Mouse (Mus musculus) hindbrain, embryonic 16.5 days (tissue): ENCODE measurements around the gene Srpk2. TPM values are rescaled to one million over a fixed set of nuclear protein-coding genes. Genes with fewer than 3 reads are reported as not detected.
A peak's percentile ranks its signal among the peaks of the same experiment; 100 is the strongest.
"Not testable (repeated sequence)": the region's sequence is repeated elsewhere in the genome, so short reads cannot be mapped to it uniquely, and the experiment has no call there.

Source experiments
- ATAC-seq: fragments of 200-750 bp; cut with Nextera tagmentation; 2 replicates; pipeline ENCODE4 v1.8.0; 2017; ENCODE audit warnings: moderate TSS enrichment, moderate library complexity
- H3K27ac ChIP-seq: fragments of 300-500 bp; sonication (generic); 2 replicates; pipeline ENCODE4 v1.5.1; 2014; ENCODE audit warnings: low read depth, mild to moderate bottlenecking, control low read depth, low read length, moderate library complexity
- H3K27me3 ChIP-seq: fragments of 300-500 bp; sonication (generic); replicated peaks from 2 replicates; pipeline ENCODE4 v1.6.1; 2014; ENCODE audit warnings: low read length; ENCODE audit not compliant: control insufficient read depth, insufficient read depth
- H3K36me3 ChIP-seq: fragments of 300-500 bp; sonication (generic); 2 replicates; pipeline ENCODE4 v1.6.1; 2014; ENCODE audit warnings: mild to moderate bottlenecking, low read length, moderate library complexity, mixed read lengths; ENCODE audit not compliant: control insufficient read depth, insufficient read depth
- H3K4me1 ChIP-seq: fragments of 300-500 bp; sonication (generic); 2 replicates; pipeline ENCODE4 v1.6.1; 2014; ENCODE audit warnings: low read depth, low read length; ENCODE audit not compliant: control insufficient read depth, insufficient read depth
- H3K4me2 ChIP-seq: fragments of 300-500 bp; sonication (generic); 2 replicates; pipeline ENCODE4 v1.6.1; 2014; ENCODE audit warnings: mild to moderate bottlenecking, low read length, control low read depth, moderate library complexity
- H3K4me3 ChIP-seq: fragments of 300-500 bp; sonication (generic); 2 replicates; pipeline ENCODE4 v1.5.1; 2014; ENCODE audit warnings: mild to moderate bottlenecking, low read length, control low read depth, moderate library complexity
- H3K9ac ChIP-seq: fragments of 300-500 bp; sonication (generic); 2 replicates; pipeline ENCODE4 v1.6.1; 2014; ENCODE audit warnings: low read depth, mild to moderate bottlenecking, control low read depth, low read length, moderate library complexity
- H3K9me3 ChIP-seq: fragments of 300-500 bp; sonication (generic); 2 replicates; pipeline ENCODE4 v1.6.1; 2014; ENCODE audit warnings: mild to moderate bottlenecking, low read length, moderate library complexity; ENCODE audit not compliant: control insufficient read depth
- WGBS: fragments of 180-500 bp; shearing (Covaris S2); extraction: QIAGEN DNeasy Blood & Tissue Kit; methylation state at CpG from one replicate; pipeline ENCODE4 v1.1.7; 2014; 5-methylcytosine and 5-hydroxymethylcytosine counted together
- polyA plus RNA-seq: library from polyadenylated mRNA; unstranded; fragments of >200 nt; fragmentation: Nextera tagmentation; extraction: Ambion mirVana; gene quantifications from 2 replicates; pipeline ENCODE4 v1.2.1, GENCODE M21; 2015

Gene Srpk2
- polyA plus RNA-seq, 1 experiment from 2014 or later, result 108 TPM

GRCm38 (mm10) chr5:23566382-23566781 is 118.0 kb downstream of the Srpk2 start:
- H3K9me3 ChIP-seq, result no peaks in the 10 kb centered on the region
- no peak overlapping the region for H3K4me3 ChIP-seq
- H3K9ac ChIP-seq, result no peak overlapping the region
- no peaks in the 10 kb centered on the region for H3K4me1 ChIP-seq
- H3K27me3 ChIP-seq, result no peaks in the 10 kb centered on the region
- no peak overlapping the region for H3K27ac ChIP-seq
- H3K4me2 ChIP-seq, result no peak overlapping the region
- H3K36me3 ChIP-seq, result no peaks in the 10 kb centered on the region
- ATAC-seq, result no peak
- 92% methylated on average over 6 of the region's 6 CpGs for WGBS

GRCm38 (mm10) chr5:23562278-23563060 is 121.9 kb downstream of the Srpk2 start:
- ATAC-seq, result no peak
- 84% methylated on average over 4 of the region's 4 CpGs for WGBS
- H3K9ac ChIP-seq, result no peak overlapping the region
- H3K9me3 ChIP-seq, result no peaks in the 10 kb centered on the region
- no peak overlapping the region for H3K4me3 ChIP-seq
- H3K27me3 ChIP-seq, result no peaks in the 10 kb centered on the region
- no peak overlapping the region for H3K27ac ChIP-seq
- no peaks in the 10 kb centered on the region for H3K4me1 ChIP-seq
- H3K36me3 ChIP-seq, result no peaks in the 10 kb centered on the region
- H3K4me2 ChIP-seq, result no peak overlapping the region

DNA sequence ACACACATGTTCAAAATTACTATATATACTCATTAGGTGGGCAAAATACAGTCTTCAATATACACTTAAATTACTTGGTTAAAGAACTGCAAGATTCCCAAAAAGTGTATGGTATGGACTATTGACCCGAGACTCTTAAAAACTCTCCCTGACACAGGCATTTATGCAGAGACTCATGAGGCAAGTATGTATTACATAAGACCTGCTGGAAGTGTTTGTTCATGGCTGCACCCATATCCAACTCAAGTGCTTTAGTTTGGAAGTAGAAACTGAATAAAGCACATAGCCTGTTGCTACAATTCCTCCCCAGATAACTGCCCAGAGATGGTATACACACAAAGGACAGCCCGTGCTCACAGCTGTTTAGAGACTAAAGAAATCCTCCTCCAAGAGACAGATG is 123.2 kb downstream of the Srpk2 start:
- H3K36me3 ChIP-seq, result no peaks in the 10 kb centered on the region
- WGBS, result 92% methylated on average over 2 of the region's 2 CpGs
- no peak overlapping the region for H3K9ac ChIP-seq

GRCm38 (mm10) chr5:23560171-23560570 is 124.2 kb downstream of the Srpk2 start:
- ATAC-seq, result no peak
- no peaks in the 10 kb centered on the region for H3K9me3 ChIP-seq

More for the DNA sequence above, 123.2 kb downstream of the Srpk2 start:
- no peak overlapping the region for H3K4me3 ChIP-seq
- no peaks in the 10 kb centered on the region for H3K4me1 ChIP-seq
- ATAC-seq, result no peak
- H3K27me3 ChIP-seq, result no peaks in the 10 kb centered on the region
- no peak overlapping the region for H3K27ac ChIP-seq
- H3K4me2 ChIP-seq, result no peak overlapping the region
- no peaks in the 10 kb centered on the region for H3K9me3 ChIP-seq

DNA sequence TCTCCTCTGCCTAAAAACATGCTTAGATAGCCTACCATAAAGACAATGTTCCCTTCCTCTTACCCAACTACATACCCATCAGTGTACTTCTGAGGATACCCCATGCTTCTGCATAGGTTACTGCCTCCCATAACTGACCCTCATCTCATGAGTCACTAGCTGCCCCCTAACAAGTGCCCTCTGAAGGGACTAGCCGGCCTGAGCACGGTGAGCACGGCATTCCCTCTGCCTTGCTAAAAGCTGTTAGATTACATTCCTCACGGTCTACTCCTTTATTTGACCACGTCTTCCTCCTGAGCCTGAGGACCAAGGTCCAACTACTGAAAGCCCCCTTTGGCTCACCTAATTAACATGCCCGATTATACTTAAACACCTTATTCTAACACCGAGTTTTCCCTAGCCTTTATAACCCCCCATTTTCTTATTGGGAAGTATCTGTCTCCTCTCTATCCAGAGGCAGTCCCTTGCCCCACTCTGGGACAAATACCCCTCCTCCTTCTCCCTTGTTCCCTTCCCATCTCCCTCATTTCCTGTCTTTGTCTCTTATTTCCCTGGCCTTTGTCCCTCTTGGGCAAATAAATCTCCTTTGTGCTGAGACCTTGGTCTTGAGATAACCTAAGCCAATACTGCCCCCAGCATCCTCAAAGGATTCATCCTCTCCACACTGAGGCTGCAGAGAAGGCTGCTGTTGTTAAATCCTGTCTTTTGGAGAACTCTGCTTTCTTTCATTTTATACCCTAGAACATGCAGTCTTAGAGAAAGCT is 128.2 kb downstream of the Srpk2 start:
- H3K9me3 ChIP-seq, result no peaks in the 10 kb centered on the region
- H3K4me1 ChIP-seq, result no peaks in the 10 kb centered on the region
- 88% methylated on average over 7 of the region's 7 CpGs for WGBS
- no peaks in the 10 kb centered on the region for H3K36me3 ChIP-seq
- no peak overlapping the region for H3K9ac ChIP-seq
- H3K4me3 ChIP-seq, result no peak overlapping the region
- no peak overlapping the region for H3K4me2 ChIP-seq
- H3K27me3 ChIP-seq, result no peaks in the 10 kb centered on the region
- H3K27ac ChIP-seq, result no peak overlapping the region
- no peak for ATAC-seq

More at GRCm38 (mm10) chr5:23560171-23560570, 124.2 kb downstream of the Srpk2 start:
- 79% methylated on average over 4 of the region's 4 CpGs for WGBS
- Histone ChIP-seq H3K27ac (no peak overlapping the region), H3K4me3 (no peak overlapping the region), H3K27me3 (no peaks in the 10 kb centered on the region), H3K9ac (no peak overlapping the region), H3K36me3 (no peaks in the 10 kb centered on the region), H3K4me2 (no peak overlapping the region), H3K4me1 (no peaks in the 10 kb centered on the region)

- H3K4me2 ChIP-seq, H3K27ac ChIP-seq, H3K4me3 ChIP-seq, ATAC-seq, H3K36me3 ChIP-seq, H3K4me1 ChIP-seq, H3K27me3 ChIP-seq, H3K9ac ChIP-seq, H3K9me3 ChIP-seq: not testable (repeated sequence)
- 62% methylated on average over 3 of the region's 3 CpGs for WGBS
Measured at GRCm38 (mm10) chr5:23553338-23553737, 131.1 kb downstream of the Srpk2 start.

GRCm38 (mm10) chr5:23551687-23552086 is 132.7 kb downstream of the Srpk2 start:
- no peaks in the 10 kb centered on the region for H3K27me3 ChIP-seq
- WGBS, result 84% methylated on average over 5 of the region's 5 CpGs
- H3K27ac ChIP-seq, result no peak overlapping the region
- H3K4me2 ChIP-seq, result no peak overlapping the region
- no peaks in the 10 kb centered on the region for H3K4me1 ChIP-seq
- no peak overlapping the region for H3K9ac ChIP-seq
- no peaks in the 10 kb centered on the region for H3K9me3 ChIP-seq
- ATAC-seq, result no peak
- no peaks in the 10 kb centered on the region for H3K36me3 ChIP-seq
- H3K4me3 ChIP-seq, result no peak overlapping the region

- 79% methylated on average over 7 of the region's 7 CpGs for WGBS
- H3K4me2 ChIP-seq, result no peak overlapping the region
- no peaks in the 10 kb centered on the region for H3K4me1 ChIP-seq
- H3K4me3 ChIP-seq, result no peak overlapping the region
- H3K9ac ChIP-seq, result peak overlapping the region; percentile 14; the same call in 1 of the 2 replicates
- 0 out of 2 replicates have a peak, but pooled peaks cover 4% of the 10 kb centered on the region for H3K36me3 ChIP-seq
- H3K9me3 ChIP-seq, result no peaks in the 10 kb centered on the region
- H3K27me3 ChIP-seq, result no peaks in the 10 kb centered on the region
- no peak for ATAC-seq
- H3K27ac ChIP-seq, result no peak overlapping the region
Measured at GRCm38 (mm10) chr5:23535692-23536091, 148.7 kb downstream of the Srpk2 start.

DNA sequence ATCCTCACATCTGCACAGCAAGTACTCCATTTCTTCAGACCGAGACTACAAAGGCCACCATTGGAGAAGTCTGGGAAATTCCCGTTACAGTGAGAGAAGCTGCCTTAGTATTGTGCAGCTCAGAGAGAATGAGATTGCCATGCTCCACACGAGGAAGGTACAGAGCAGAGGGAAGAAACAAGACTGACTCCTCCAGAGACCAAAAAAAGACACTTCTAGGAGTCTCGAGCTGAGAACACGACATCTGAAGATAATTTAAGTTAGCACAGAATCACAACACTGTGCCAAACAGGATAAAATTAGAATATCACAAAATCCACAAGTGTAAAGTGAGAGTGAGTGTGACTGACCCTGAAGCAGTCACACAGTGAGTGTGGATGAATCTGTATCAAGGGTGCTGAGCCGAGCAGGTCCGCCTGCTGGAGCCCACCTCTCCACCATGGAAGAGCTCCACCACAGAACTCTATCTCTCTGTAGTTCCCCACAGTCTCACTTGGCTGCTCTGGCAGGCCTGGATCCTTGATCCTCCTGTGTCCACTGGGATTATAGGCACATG is 152.8 kb downstream of the Srpk2 start:
- WGBS, result 90% methylated on average over 7 of the region's 7 CpGs
- no peak for ATAC-seq

More for the DNA sequence above, 152.8 kb downstream of the Srpk2 start:
- Histone ChIP-seq H3K9ac (no peak overlapping the region), H3K27me3 (no peaks in the 10 kb centered on the region), H3K27ac (no peak overlapping the region), H3K4me2 (no peak overlapping the region), H3K4me3 (no peak overlapping the region), H3K9me3 (no peaks in the 10 kb centered on the region), H3K36me3 (peaks cover 5% of the 10 kb centered on the region; the same call in 1 of the 2 replicates), H3K4me1 (no peaks in the 10 kb centered on the region)
